Mouse (Mus musculus) G1E (cell line): ENCODE measurements around the gene Ceacam1.

ENCODE experiments used
- CTCF ChIP-seq: IDR thresholded peaks from 2 replicates; pipeline ENCODE4 v1.5.1; 2012; ENCODE audit warnings: low read depth, low read length, inconsistent platforms, mixed read lengths
- GATA1 ChIP-seq: IDR thresholded peaks from 2 replicates; pipeline ENCODE4 v1.6.1; 2012; ENCODE audit warnings: borderline replicate concordance, low read length, inconsistent platforms, mixed read lengths
- GATA2 ChIP-seq: IDR thresholded peaks from 2 replicates; pipeline ENCODE4 v1.6.1; 2012; ENCODE audit warnings: low read depth, low read length, inconsistent platforms, borderline replicate concordance
- POLR2AphosphoS5 ChIP-seq: IDR thresholded peaks from 2 replicates; pipeline ENCODE4 v1.6.1; 2012; ENCODE audit warnings: low read depth, low read length, inconsistent platforms; ENCODE audit not compliant: insufficient replicate concordance
- TAL1 ChIP-seq: conservative IDR thresholded peaks from 2 replicates; pipeline ENCODE4 v1.6.1; 2012; ENCODE audit warnings: low read depth, low read length, inconsistent platforms, mixed read lengths

- TF ChIP-seq CTCF (no peak), TAL1 (no peak), GATA1 (no peak), GATA2 (no peak), POLR2AphosphoS5 (no peak)
Measured at GRCm38 (mm10) chr7:25429886-25430784, 47.3 kb downstream of the Ceacam1 start.
